Mouse (Mus musculus) inflammation-experienced regulatory T-cells, adult 16 weeks (primary cell): ENCODE measurements around the gene Kat6b. TPM values are rescaled to one million over a fixed set of nuclear protein-coding genes. Genes with fewer than 3 reads are reported as not detected.

Experiments used
- polyA plus RNA-seq: library from polyadenylated mRNA; unstranded; fragments of 100-300 nt; shearing (Covaris generic); gene quantifications from one replicate; pipeline ENCODE4 v1.2.1, GENCODE M21; 2017

Kat6b gene
- polyA plus RNA-seq: 26.3 TPM

DNA sequence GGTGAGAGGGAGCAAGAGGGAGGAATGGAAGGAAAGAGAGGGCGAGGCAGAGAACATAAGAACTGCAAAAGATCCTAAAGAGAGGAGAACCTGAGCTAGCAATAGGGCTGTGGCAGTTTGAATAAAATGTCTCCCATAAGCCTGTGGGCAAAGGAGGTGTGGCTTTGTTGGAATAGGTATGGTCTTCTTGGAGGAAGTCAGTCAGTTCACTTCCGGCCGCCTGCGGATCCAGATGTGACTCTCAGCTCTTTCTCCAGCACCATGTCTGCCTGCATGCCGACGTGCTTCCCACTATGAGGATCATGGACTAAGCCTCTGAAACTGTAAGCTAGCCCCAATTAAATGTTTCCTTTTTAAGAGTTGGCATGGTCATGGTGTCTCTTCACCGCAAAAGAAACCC, at the start of gene Kat6b:
Kat6b (plus strand) TSS at position 204 of the 400 bp plus-strand sequence.

DNA sequence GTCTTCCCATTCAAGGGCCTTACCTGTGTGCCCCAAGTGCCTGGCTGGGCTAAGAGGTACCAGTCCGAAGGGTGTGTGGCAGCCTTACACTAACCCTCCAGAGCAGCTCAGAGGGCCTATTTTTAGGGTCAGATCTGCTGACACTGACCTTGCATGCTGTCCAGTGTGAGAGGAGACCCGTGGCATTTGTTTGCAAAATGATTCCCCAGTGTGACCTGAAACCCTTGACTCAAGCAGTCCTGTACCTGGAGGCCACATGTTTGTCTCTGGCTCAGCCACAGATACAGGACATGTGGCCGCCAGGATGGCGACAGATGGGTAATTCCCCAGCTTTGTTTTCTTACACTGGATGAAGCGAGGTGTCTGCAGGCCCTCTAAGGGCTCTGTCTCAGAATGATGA, 233.3 kb downstream of the Kat6b start, which contains the start of gene Dupd1:
Dupd1 (minus strand) TSS at position 91 of the 400 bp plus-strand sequence.

Other genes with a start within 250 kb of the Kat6b start
- not detected for gene Dupd1, start 233.1 kb downstream of the Kat6b start, polyA plus RNA-seq